Mouse (Mus musculus) retina, postnatal 7 days (tissue): Measurements from ENCODE around the gene Rmnd5b.
"Not testable (repeated sequence)": the region's sequence is repeated elsewhere in the genome, so short reads cannot be mapped to it uniquely, and the experiment has no call there.

Source experiments
- DNase-seq: peaks from one replicate; pipeline ENCODE4 v3.0.0-alpha.2; 2012; ENCODE audit warnings: low read depth, low spot score

Gene Rmnd5b

DNA sequence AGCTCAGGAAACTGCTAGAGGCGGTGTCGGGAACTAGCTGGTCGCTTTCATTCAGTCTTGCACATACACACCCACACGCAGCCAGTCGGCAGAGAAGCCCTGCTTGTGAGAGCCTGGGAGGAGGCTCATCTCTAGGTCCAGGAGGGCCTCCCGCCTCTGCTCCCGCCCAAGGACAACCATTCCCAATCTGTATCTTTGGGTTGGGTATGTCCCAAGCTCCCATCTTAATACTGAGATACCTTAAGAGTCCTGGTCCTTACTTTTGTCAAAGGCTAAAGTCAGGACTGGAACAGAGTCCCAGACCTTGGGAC, 14.1 kb upstream of the Rmnd5b start:
- DNase-seq: no peak

DNA sequence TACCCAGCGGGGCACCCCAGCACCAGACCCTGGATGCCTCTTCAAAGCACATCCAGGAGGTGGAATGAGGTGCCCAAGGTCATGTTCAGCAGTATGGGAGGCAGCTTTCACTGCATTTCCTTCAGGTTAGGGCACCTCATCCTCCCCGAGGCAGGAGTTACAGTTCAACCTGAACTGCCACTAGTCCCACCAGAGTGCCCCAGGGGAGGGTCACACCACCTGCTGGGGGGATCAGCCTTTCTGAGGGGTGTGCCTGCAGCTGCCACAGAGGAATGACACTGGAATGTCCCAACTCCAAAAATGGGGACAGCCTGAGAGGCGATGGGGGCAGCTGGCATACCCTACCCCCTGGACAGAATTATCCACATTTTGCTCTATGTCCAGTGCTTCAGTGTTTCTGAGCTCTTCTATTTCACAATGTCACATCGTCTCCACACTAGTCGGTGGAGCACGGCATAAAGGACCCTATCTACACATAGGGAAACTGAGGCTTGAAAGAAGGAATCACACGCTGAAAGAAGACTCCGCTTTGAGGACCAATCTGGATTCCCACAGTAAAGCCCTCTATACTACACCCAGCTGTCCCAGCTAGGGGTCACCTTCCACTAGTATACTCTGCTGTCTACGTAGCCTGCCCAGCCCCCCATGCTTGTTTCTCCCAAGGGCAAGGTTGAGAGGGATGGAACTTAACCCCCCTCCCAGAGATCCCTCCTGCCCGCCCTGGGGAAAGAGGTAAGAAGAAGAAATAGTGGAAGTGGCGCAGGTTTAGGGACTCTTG, 13.6 kb upstream of the Rmnd5b start:
- no peak for DNase-seq

DNA sequence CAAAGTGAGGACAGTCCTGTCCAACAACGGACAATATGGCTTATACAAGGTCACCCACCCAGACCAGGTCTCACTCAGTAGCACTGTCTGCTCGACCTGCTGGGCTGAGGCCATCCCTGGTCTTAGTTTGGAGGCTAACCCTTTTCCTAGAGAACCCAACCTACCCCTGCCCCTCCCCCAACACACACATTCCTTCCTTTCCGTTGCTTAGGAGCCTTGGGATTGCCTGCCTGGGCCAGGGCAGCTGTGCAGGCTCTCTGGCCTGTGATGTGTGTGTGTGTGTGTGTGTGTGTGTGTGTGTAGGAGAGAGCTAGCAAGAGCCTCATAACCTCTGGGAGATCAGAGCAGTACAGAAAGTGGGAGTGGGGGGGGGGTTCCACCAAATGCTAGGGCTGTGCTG, 12.9 kb upstream of the Rmnd5b start:
- no peak for DNase-seq

DNA sequence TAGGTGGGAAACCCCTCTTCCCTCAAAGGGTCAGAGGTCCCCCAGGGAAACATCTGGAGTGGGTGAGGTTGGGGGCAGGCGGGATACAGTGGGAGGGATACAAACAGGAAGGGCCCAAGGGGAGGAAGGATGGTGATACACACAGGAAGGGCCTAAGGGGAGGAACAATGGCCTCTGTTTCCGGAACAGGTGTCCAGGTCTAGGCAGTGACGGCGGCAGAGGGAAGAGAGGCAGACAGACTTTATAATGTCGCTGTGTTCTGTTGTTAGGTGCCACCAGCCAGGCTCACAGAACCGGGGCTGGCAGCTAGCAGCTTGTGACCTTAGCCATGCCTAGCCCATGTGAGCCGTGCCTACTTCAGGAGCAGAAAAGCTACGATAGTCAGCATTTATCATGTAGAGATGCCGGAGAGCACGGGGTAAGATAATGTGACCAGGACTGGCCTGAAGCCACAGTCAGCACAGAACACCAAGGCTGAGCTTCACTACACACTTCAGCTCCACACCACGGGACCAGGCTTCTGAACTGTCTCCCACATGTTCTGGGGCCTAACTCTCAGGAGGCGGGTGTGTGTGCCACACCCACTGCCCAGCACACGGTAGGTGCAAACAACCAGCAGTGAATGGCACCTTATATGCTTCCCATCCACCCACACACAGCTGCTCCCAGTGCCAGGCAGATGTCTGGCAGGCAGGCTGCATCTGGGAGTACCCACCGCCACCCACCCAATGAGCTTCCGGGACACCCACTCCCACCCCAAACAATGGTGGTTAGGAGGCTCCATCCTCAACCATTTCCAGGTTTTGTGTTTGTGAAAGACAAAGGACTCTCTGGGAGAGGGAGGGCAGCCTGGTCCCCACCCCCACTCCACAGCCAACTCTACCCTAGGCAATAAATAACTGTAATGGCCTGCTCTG, 11.3 kb upstream of the Rmnd5b start:
- no peak for DNase-seq

DNA sequence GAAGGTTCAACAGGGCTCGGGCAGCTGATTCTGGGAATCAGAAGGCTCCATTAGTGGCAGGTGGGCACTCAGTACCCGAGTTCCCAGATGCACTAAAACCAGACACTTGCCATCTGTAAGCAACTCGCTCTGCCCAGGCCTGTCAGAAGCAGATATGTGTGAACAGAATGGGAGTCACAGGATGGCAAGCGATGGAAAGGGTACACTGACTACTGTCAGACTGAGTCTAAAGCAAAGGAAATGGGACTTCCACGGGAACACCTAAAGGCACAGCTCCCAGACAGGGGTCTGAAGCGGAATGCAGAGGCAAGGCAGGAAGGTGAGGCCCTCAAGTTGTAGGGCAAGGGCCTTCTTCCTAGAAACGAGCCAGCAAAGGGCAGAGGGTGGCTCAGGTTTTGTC, 10.5 kb upstream of the Rmnd5b start:
- no peak for DNase-seq

DNA sequence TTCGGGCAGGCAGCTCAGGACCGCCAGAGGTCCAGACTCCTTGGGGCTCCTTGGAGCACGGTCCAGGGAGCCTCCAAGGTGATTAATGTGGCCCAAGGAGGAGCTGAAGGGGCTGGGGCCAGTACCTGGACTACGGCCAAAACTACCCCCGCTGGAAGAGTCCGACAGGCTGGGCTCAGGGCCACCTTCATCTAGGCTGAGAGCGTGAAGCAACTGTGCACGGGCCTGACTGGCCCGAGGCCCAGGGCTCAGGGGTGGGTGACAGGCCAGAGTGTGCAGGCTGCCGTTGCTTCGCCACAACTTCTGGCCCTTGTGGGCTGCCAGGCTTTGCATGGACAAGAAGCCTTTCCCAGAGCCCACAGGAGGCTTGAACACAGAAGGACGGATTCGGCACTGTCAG, 9.6 kb upstream of the Rmnd5b start:
- no peak for DNase-seq

DNA sequence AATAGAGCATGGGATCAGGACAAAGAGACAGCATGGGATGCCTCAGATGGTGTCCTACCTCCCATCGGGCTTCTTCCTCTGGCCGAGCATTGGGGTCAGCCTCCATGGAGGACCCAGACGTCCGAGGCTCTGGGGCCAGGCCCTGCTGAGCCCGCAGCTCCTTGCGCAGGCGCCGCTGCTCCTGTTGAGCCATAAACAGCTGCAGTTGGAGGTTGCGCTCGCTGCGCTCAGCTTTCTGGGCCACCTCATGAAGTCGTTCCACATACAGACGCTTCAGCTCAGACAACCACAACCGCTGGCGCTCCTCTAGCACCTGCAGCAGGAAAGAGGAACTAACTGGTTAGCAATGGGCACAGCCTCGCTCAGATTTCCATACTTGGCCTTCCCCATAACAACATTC, 8.5 kb upstream of the Rmnd5b start:
- DNase-seq: no peak

DNA sequence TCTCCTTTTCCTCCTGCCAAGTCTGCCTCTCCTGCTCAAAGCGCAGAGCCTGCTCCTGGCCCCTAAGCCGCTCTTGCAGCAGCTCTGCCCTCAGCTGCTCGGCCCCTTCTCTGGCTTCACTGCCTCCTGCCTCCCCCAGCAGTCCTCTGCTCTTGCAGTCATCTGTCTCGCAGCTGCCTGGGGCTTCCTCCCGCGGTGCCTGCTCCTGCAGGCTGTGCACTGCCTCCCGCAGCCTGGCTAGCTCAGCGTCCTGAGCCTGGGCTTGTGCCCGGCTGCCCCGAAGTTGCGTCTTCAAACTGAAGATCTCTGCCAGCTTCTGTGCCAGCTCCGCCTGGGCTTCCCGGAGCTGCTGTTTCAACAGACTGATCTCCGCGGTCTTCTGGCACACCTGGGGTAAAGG, 8.1 kb upstream of the Rmnd5b start:
- DNase-seq: no peak

DNA sequence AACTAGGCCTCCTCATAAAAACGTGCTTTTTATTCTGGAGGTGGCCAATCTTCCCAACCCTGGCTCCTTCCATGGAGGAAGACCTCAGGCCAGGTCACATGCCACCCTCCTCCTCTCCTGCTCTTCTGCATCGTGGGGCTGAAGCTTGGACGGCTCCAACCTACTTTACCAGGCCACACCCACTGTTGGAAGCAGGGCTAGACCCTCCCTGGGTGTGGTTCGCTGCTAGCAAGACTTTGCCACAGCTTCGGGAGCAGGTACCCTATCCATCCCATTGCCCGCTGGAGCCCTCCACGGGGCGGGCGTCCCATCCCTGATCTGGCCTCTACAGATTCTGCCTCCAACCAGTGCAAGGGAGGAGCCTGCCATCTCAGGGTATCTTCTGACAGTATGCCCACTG, 7.5 kb upstream of the Rmnd5b start:
- no peak for DNase-seq

DNA sequence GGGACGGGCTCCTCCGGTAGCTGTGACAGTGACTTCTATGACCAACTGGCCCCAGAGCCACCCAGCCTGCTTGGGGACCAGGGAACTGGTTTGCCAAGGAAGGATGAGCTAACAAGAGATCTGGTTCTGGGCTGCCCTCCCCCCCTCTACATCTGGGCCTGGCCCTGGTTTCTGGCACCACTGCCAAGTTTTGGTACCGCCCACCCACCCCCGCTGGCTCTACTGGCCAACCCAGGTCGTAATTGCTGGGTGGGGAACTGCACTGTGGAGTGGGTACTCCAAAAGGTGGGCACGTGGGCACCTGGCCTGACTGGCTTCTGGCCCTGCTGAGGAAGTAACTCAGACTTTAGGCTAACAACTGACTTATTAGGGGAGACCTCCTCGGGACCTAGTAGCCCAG, 5.1 kb upstream of the Rmnd5b start:
- DNase-seq: no peak

DNA sequence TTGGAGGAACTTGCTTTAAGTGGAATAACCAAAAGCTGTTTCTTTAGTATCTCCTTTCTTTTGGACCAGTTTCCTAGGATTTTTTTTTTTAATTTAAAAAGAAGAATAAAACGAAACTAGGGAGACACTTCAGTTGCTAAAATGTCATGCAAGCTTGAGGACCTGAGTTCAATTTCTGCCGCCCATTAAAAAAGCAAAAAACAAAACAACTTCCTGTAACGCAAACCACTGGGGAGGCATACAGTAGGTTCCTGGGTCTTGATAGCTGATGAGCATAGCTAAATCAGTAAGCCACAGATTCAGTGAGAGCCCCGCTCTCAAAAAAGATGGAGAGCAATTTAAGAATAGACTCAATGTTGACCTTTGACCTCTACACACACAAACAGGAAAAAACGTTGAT, 2.8 kb upstream of the Rmnd5b start:
- no peak for DNase-seq

DNA sequence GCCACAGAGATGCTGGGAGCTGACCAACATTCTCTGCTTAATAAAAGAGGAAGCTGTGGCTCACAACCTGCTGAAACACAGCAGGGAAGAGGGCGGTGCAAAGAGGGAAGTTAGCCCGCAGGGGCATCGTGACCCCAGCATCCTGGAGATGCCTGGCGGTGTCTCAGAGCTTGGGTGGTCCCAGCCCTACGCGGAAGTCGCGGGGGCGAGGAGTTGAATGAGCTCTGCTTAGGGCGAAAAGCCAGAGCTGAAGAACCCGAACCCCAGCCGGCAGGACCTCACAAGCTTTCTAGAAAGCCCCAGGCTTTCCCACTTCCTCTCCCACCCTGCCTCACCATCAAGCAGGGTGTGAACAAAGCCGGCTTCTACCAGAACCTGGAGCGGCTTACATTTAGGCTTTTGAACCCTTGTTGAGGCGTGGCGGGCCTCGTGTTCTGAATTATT, 2.3 kb upstream of the Rmnd5b start:
- no peak for DNase-seq

DNA sequence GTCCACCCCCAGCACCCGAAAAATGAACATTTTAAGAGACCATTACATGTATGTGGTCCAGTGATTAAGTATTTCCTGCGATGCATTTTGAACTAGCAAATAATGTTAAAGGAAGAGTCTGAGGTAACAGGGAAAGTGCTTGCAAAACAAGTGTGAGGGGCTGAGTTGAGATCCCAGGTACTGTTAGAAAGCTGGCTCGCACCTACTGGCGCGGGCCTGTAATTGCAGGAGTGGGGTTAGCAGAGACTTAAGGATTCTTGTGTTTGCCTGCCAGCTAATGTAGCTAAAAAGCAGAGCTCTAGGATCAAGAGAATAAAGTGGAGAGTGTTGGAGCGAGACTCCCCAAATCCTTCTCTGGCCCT, 608 bp upstream of the Rmnd5b start:
- DNase-seq: no peak

DNA sequence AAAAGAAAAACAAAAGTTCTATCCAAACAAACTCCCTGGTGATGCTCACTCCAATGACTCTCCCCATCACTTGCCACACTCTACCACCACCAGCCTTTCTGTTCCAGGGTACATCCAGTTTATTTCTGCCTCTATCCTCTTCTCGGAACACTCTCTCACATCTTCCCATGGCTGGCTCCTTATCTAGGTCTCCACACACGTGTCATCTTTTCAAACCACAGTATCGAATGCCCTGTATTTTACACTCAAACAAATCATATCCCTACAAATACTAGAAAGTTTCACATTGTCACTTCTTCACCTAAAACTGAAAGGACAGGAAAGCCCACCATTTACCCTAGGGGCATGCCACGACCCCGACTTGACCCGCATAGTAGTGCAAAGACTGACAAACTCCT, 570 bp downstream of the Rmnd5b start:
- no peak for DNase-seq

DNA sequence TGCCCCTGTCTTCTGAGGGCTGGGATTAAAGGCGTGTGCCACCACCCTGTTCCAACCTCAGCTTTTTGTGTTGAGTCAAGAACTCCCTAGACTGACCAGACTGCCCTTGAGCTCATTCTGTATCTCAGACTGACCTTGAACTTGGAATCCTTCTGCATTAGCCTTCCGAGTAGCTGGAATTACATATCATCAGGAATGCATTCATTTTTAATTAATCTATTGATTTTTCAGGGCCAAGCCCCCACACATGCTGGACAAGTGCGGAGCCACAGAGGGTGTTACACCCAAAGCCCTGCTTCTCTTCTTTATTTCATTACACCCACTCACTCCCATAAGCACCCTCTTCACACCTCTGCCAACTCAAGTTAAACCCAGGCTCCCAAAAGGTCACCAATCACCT, 2.0 kb downstream of the Rmnd5b start:
- DNase-seq: no peak

DNA sequence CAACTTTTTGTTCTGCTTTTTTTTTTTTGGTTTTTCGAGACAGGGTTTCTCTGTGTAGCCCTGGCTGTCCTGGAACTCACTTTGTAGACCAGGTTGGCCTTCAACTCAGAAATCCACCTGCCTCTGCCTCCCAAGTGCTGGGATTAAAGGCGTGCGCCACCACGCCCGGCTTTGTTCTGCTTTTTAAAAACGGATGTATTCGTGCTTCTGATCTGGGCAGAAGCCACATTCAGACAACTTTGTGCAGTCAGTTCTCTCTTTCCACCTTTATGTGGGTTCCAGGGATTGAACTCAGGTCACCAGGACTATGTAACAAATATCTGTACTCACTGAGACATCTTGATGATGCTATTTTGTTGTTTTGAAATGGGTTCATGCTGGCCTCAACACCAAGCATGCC, 2.5 kb downstream of the Rmnd5b start:
- not testable (repeated sequence) for DNase-seq

DNA sequence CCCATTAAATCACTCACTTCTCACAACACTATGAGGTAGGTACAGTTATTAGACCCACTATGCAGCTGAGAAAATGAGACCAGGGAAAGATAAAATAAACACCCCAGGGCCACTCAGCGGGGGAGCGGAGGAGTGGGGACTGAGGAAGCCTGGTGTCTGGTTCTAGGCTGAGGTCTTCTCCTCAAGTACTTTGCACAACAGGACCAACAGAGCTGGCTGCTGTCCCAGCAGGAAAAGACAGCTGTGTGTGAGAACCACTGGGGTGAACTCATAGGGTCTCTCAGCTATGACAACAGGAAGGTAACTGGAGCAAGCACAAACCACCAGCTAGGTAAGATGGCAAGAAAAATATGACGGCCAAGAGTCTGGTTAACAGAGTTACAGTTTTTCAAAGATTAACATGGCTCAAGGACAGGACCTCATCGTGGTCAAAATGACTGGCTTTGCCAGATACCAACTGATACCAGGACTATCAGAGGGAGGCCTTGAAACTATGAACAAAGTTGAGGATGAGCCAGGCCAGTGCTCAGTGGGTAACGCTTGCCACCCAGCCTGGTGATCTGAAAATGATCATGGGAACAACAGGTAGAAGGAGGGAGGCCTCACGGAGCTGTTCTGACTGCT, 3.5 kb downstream of the Rmnd5b start:
- no peak for DNase-seq

DNA sequence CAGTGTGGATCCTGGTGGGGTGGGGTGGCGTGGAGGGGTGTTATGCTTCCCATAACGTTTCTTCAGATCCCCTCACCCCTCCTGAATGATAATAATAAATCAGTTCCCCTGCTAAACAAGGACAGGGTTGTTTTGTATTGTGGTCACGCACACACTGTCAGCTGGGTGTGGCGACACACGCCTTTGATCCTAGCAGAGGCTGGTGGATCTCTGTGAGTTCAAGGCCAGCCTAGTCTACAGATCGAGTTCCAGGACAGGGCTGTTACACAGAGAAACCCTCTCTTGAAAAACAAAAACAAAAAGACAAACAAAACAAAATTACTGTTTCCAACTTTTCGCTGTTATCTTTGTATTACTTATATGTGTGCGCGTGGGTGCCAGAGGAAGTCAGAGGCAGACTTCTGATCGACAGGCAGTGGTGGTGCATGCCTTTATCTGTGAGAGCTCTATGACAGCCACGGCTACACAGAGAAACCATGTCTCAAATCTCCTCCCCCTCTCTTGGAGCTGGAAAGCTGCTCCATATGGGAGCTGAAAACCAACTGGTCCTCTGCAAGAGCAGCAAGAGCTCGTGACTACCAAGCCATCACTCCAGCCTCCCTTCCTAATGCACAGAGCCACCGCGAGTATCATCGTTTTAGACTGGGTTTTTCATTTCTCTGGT, 5.9 kb downstream of the Rmnd5b start:
- DNase-seq: no peak

DNA sequence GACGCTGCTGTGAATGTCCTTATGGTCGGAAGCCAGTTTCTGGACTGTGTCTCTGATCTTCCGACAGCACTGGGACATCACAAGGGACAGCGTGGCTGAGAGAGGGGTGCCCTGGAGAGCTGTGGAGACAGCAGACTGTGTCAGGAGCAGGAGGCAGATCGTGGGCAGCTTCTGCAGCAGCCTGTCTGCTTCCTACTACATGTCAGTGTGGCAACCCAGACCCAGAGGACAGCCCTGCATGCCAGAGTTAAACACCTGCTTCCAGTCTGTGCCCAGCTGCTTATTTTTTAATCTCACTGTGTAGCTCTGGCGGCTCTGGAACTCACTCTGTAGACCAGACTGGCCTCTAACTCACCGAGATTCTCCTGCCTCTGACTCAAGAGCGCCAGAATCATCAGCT, 7.8 kb downstream of the Rmnd5b start:
- DNase-seq: no peak

DNA sequence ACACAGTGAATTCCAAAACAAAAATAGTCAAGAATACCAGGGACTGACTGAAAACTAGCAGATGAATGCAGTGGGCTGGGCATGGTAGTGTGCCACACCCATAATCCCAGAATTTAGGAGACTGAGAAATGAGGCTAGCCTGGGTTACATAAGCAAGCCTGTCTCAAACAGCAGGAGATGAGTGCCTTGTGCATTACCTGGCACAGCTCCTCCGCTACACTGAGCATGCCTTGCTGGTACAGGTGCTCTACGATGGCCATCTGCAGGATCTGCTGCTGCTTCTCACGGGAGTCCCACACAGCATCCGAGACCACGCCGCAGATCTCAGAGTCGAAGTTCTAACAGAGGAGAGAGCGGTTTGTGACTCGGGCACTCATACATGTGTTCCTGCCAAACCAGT, 8.3 kb downstream of the Rmnd5b start:
- DNase-seq: no peak

DNA sequence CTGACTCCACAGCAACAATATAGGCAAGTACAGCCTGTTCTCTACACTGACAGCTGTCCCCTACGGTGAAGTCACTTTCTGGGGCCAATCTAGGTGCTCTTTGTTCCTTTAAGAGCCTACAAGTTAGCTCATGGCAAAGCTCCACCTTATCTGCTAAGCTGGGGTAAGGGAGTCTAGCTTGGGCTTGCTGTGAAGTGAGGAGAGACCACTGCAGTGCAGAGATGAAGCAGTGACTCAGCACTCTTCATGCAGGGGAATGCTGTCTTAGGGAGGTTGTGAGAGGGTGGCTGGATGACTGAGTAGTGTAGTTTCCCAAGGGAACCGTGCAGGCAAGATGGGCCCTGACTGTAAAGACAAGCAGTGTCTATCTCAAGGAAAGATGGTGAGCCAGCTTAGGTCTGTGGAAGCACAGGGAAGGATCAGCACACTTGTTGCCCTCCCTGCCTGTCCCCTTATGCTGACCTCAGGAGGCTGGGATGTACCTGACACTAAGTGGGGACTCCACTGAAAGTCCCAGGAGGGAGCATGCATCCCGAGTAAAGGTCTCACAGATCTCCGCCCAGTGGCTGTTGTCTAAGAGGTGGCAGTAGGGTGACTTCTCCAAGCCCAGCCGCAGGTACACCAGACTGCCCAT, 10.4 kb downstream of the Rmnd5b start:
- DNase-seq: no peak

DNA sequence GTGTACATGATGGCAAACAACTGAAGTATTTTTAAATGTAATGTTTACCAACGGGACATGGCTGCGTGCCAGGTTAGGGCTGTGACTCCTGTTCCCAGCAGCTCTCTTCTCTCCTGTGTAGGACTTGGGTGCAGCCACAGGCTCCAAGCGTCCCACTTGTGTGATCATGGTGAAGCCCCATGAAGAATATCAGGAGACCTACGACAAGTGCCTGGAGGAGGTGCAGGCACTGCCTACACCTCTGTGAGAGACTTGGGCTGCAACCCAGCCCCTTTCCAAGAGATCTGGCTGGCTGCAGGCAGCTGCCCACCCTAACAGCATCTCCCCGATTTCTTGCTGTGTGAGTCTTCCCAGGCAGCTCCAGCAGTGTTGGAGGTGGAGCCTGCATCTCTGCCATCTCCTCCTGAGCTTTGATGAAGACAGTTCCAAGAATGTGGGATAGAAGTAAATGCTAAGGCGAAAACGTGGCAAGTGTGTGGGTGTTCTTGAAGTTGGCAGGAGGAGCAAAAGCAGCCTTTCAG, 12.7 kb downstream of the Rmnd5b start:
- no peak for DNase-seq
